Mouse (Mus musculus): ENCODE data around the gene Grk1. TPM values are rescaled to one million over a fixed set of nuclear protein-coding genes. Genes with fewer than 3 reads are reported as not detected.
A peak's percentile ranks its signal among the peaks of the same experiment; 100 is the strongest.

Grk1 gene
- polyA plus RNA-seq (2015; fragmentation: Nextera tagmentation; extraction: Ambion mirVana) = not detected in 2 replicates

GRCm38 (mm10) chr8:13404666-13405131 lies at the start of gene Grk1:
Grk1 (plus strand) TSS chr8:13405081.
- Histone ChIP-seq H3K27me3 (replicated peaks; ENCODE audit: insufficient read depth, low read length) (no peaks in the 10 kb centered on the region), H3K36me3 (ENCODE audit: insufficient read depth, low read length) (no peaks in the 10 kb centered on the region), H3K4me3 (ENCODE audit: low read depth, low read length) (no peak within 1 kb of the TSS), H3K4me2 (replicated peaks; ENCODE audit: low read depth, low read length) (no peak within 1 kb of the TSS), H3K27ac (ENCODE audit: low read length) (no peak within 1 kb of the TSS), H3K9ac (replicated peaks; ENCODE audit: low read depth) (no peak within 1 kb of the TSS), H3K4me1 (ENCODE audit: insufficient read depth, low read depth, low read length) (no peaks in the 10 kb centered on the region), H3K9me3 (ENCODE audit: low read length) (no peaks in the 10 kb centered on the region)
- DNase-seq (ENCODE audit: low spot score) (no peak), ATAC-seq (no peak)
- TF ChIP-seq CTCF (IDR thresholded peaks at IDR 0.05) = no peak
- WGBS = 76% methylated on average over 5 of the region's 5 CpGs

- no peak overlapping the region for H3K4me3 ChIP-seq (ENCODE audit: low read depth, low read length)
- 81% methylated on average over 6 of the region's 6 CpGs for WGBS
- no peak overlapping the region for H3K4me2 ChIP-seq (replicated peaks; ENCODE audit: low read depth, low read length)
- no peaks in the 10 kb centered on the region for H3K27me3 ChIP-seq (replicated peaks; ENCODE audit: insufficient read depth, low read length)
- DNase-seq (ENCODE audit: low spot score) (no peak), ATAC-seq (no peak)
- TF ChIP-seq EP300 (IDR thresholded peaks at IDR 0.05) (no peak), CTCF (IDR thresholded peaks at IDR 0.05) (no peak)
- no peaks in the 10 kb centered on the region for H3K9me3 ChIP-seq (ENCODE audit: low read length)
- H3K27ac ChIP-seq (ENCODE audit: low read length) = no peak overlapping the region
- H3K9ac ChIP-seq (replicated peaks; ENCODE audit: low read depth) = no peak overlapping the region
- peaks cover 4% of the 10 kb centered on the region; the same call in 1 of the 2 replicates for H3K36me3 ChIP-seq (ENCODE audit: insufficient read depth, low read length)
- no peaks in the 10 kb centered on the region for H3K4me1 ChIP-seq (ENCODE audit: insufficient read depth, low read depth, low read length)
These were observed 48.7 kb upstream of the Grk1 start for GRCm38 (mm10) chr8:13356221-13356620.

GRCm38 (mm10) chr8:13356681-13357080 lies 48.2 kb upstream of the Grk1 start:
- Histone ChIP-seq H3K4me1 (ENCODE audit: insufficient read depth, low read depth, low read length) (no peaks in the 10 kb centered on the region), H3K4me3 (ENCODE audit: low read depth, low read length) (no peak overlapping the region), H3K27ac (ENCODE audit: low read length) (no peak overlapping the region), H3K27me3 (replicated peaks; ENCODE audit: insufficient read depth, low read length) (no peaks in the 10 kb centered on the region), H3K9me3 (ENCODE audit: low read length) (no peaks in the 10 kb centered on the region), H3K36me3 (ENCODE audit: insufficient read depth, low read length) (peaks cover 4% of the 10 kb centered on the region; the same call in 1 of the 2 replicates), H3K9ac (replicated peaks; ENCODE audit: low read depth) (no peak overlapping the region), H3K4me2 (replicated peaks; ENCODE audit: low read depth, low read length) (no peak overlapping the region)
- DNase-seq (ENCODE audit: low spot score) (no peak), ATAC-seq (no peak)
- WGBS = 56% methylated on average over 10 of the region's 10 CpGs
- no peak for TF ChIP-seq EP300 (IDR thresholded peaks at IDR 0.05)

- H3K36me3 ChIP-seq (ENCODE audit: insufficient read depth, low read length) = peaks cover 10% of the 10 kb centered on the region; the same call in 1 of the 2 replicates
- H3K4me3 ChIP-seq (ENCODE audit: low read depth, low read length) = no peak overlapping the region
- no peaks in the 10 kb centered on the region for H3K4me1 ChIP-seq (ENCODE audit: insufficient read depth, low read depth, low read length)
- no peak overlapping the region for H3K27ac ChIP-seq (ENCODE audit: low read length)
- no peak overlapping the region for H3K4me2 ChIP-seq (replicated peaks; ENCODE audit: low read depth, low read length)
- no peak for ATAC-seq
- TF ChIP-seq CTCF (IDR thresholded peaks at IDR 0.05) (no peak), EP300 (IDR thresholded peaks at IDR 0.05) (no peak)
- no peaks in the 10 kb centered on the region for H3K9me3 ChIP-seq (ENCODE audit: low read length)
- no peaks in the 10 kb centered on the region for H3K27me3 ChIP-seq (replicated peaks; ENCODE audit: insufficient read depth, low read length)
- no peak for DNase-seq (ENCODE audit: low spot score)
- H3K9ac ChIP-seq (replicated peaks; ENCODE audit: low read depth) = no peak overlapping the region
- 79% methylated on average over 7 of the region's 7 CpGs for WGBS
These were observed 44.7 kb upstream of the Grk1 start for GRCm38 (mm10) chr8:13360213-13360612.

GRCm38 (mm10) chr8:13361865-13362264 lies 43.0 kb upstream of the Grk1 start:
- TF ChIP-seq EP300 (IDR thresholded peaks at IDR 0.05) (no peak), CTCF (IDR thresholded peaks at IDR 0.05) (peak; percentile 52)
- Histone ChIP-seq H3K4me1 (ENCODE audit: insufficient read depth, low read depth, low read length) (no peaks in the 10 kb centered on the region), H3K27me3 (replicated peaks; ENCODE audit: insufficient read depth, low read length) (no peaks in the 10 kb centered on the region), H3K9ac (replicated peaks; ENCODE audit: low read depth) (no peak overlapping the region), H3K9me3 (ENCODE audit: low read length) (no peaks in the 10 kb centered on the region), H3K27ac (ENCODE audit: low read length) (no peak overlapping the region), H3K4me2 (replicated peaks; ENCODE audit: low read depth, low read length) (no peak overlapping the region), H3K36me3 (ENCODE audit: insufficient read depth, low read length) (peaks cover 17% of the 10 kb centered on the region), H3K4me3 (ENCODE audit: low read depth, low read length) (no peak overlapping the region)
- DNase-seq (ENCODE audit: low spot score) (no peak), ATAC-seq (no peak)
- 92% methylated on average over 6 of the region's 6 CpGs for WGBS

- H3K36me3 ChIP-seq (ENCODE audit: insufficient read depth, low read length) = peaks cover 37% of the 10 kb centered on the region
- no peaks in the 10 kb centered on the region for H3K4me1 ChIP-seq (ENCODE audit: insufficient read depth, low read depth, low read length)
- H3K4me2 ChIP-seq (replicated peaks; ENCODE audit: low read depth, low read length) = no peak overlapping the region
- H3K9me3 ChIP-seq (ENCODE audit: low read length) = no peaks in the 10 kb centered on the region
- no peak overlapping the region for H3K4me3 ChIP-seq (ENCODE audit: low read depth, low read length)
- no peaks in the 10 kb centered on the region for H3K27me3 ChIP-seq (replicated peaks; ENCODE audit: insufficient read depth, low read length)
- ATAC-seq (no peak), DNase-seq (ENCODE audit: low spot score) (no peak)
- H3K9ac ChIP-seq (replicated peaks; ENCODE audit: low read depth) = no peak overlapping the region
- 77% methylated on average over 8 of the region's 8 CpGs for WGBS
- no peak for TF ChIP-seq EP300 (IDR thresholded peaks at IDR 0.05)
- no peak for TF ChIP-seq CTCF (IDR thresholded peaks at IDR 0.05)
- H3K27ac ChIP-seq (ENCODE audit: low read length) = no peak overlapping the region
These were observed 31.7 kb upstream of the Grk1 start for GRCm38 (mm10) chr8:13373151-13373662.

GRCm38 (mm10) chr8:13381630-13382029 lies 23.3 kb upstream of the Grk1 start:
- DNase-seq (ENCODE audit: low spot score) (no peak), ATAC-seq (no peak)
- 85% methylated on average over 7 of the region's 7 CpGs for WGBS
- no peaks in the 10 kb centered on the region for H3K9me3 ChIP-seq (ENCODE audit: low read length)
- no peak overlapping the region for H3K4me2 ChIP-seq (replicated peaks; ENCODE audit: low read depth, low read length)
- no peaks in the 10 kb centered on the region for H3K4me1 ChIP-seq (ENCODE audit: insufficient read depth, low read depth, low read length)
- 0 out of 2 replicates have a peak, but pooled peaks cover 10% of the 10 kb centered on the region for H3K36me3 ChIP-seq (ENCODE audit: insufficient read depth, low read length)
- no peak overlapping the region for H3K4me3 ChIP-seq (ENCODE audit: low read depth, low read length)
- TF ChIP-seq EP300 (IDR thresholded peaks at IDR 0.05) (no peak), CTCF (IDR thresholded peaks at IDR 0.05) (no peak)
- no peaks in the 10 kb centered on the region for H3K27me3 ChIP-seq (replicated peaks; ENCODE audit: insufficient read depth, low read length)
- no peak overlapping the region for H3K27ac ChIP-seq (ENCODE audit: low read length)
- H3K9ac ChIP-seq (replicated peaks; ENCODE audit: low read depth) = no peak overlapping the region
